8 mouse cellular contexts compared by ENCODE assay signal in the genomic region with DNA sequence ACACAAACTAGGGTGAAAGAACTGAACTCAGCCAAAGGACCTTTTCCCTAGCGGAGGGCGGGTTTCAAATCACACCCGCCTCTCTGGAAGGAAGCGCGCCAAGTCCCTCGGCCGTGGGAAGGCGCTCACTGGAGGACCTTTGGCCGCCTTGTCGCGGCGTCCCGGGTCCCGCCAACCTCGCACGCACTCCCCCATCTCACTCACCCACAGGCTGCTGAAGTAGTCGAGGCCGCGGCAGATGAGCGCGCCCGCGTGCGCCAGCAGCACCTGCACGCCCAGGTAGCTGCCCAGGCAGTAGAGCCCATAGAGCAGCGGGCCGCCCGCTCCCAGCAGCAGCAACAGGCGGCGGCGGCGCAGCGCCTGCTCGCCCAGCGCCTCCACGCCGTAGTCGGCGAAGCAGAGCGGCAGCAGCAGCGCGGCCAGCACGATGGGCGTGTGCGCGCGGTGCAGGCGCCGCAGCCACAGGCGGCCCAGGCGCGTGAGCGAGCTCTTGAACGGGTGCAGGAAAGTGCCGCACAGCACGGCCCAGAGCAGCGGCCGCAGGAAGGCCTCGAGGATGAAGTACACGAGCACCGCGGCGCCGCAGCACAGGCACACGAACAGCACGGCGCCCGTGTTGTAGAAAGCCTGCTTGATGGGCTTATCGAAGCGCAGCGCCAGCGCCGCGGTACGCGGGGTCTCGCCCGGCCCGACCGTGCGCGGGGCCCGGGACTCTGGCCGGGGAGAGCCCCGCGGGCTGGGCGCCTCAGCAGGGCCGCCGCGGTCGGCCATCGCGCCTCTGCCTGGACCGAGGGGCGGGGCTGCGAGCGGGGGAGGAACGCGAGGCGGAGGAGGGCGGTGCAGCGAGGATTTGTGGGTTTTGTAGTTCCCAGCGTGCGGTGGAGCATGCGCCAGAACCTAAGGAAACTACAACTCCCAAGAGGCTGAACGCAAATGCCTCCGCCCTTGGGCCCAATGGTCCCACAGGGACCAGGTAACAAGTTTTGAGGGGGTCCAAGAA. TPM values are rescaled to one million over a fixed set of nuclear protein-coding genes. Genes with fewer than 3 reads are reported as not detected.
DNase-seq lines count a peak whose midpoint lies in the region; ATAC-seq and TF ChIP-seq lines count a peak whose summit lies in the region.

A gene (minus strand): TSS at position 797 of the 1,000 bp plus-strand sequence.

- no peaks in the 10 kb centered on the region for H3K9me3 ChIP-seq in E14TG2a.4 (ENCODE audit: low read length)
- no peaks in the 10 kb centered on the region for H3K9me3 ChIP-seq in forebrain, embryonic 12.5 days
- H3K9me3 ChIP-seq in heart, postnatal 0 days (replicated peaks; ENCODE audit: control insufficient read depth, low read length) = no peaks in the 10 kb centered on the region
- no peaks in the 10 kb centered on the region for H3K9me3 ChIP-seq in liver, embryonic 16.5 days (replicated peaks; ENCODE audit: control insufficient read depth, low read length)
- H3K9me3 ChIP-seq in neural tube, embryonic 13.5 days = no peaks in the 10 kb centered on the region

- H3K4me3 ChIP-seq in E14TG2a.4 (replicated peaks; ENCODE audit: low read length) = peak within 1 kb of the TSS; percentile 94
- H3K4me3 ChIP-seq in forebrain, embryonic 12.5 days (replicated peaks) = peak within 1 kb of the TSS; percentile 86
- peak within 1 kb of the TSS; percentile 82 for H3K4me3 ChIP-seq in heart, postnatal 0 days (ENCODE audit: low read depth, low read length)
- H3K4me3 ChIP-seq in liver, embryonic 16.5 days (ENCODE audit: low read depth, low read length) = peak within 1 kb of the TSS; percentile 80
- peak within 1 kb of the TSS; percentile 84 for H3K4me3 ChIP-seq in neural tube, embryonic 13.5 days
- peak within 1 kb of the TSS; percentile 91 for H3K4me3 ChIP-seq in testis, adult 2 months (ENCODE audit: control insufficient read depth, low read depth, low read length)

- DNase-seq in c-Kit-positive CD71-positive TER-119-positive erythroid progenitor cells, embryonic 14.5 days (ENCODE audit: low spot score) = peak; percentile 88
- peak; percentile 95 for DNase-seq in heart, postnatal 0 days (ENCODE audit: low spot score)
- peak; percentile 95 to 97 for DNase-seq in kidney, postnatal 4 days

- H3K4me1 ChIP-seq in E14TG2a.4 (replicated peaks; ENCODE audit: low read depth, low read length) = peaks cover 79% of the 10 kb centered on the region
- peaks cover 35% of the 10 kb centered on the region for H3K4me1 ChIP-seq in forebrain, embryonic 12.5 days
- H3K4me1 ChIP-seq in heart, postnatal 0 days (ENCODE audit: control insufficient read depth, insufficient read depth) = peaks cover 39% of the 10 kb centered on the region
- peaks cover 11% of the 10 kb centered on the region for H3K4me1 ChIP-seq in liver, embryonic 16.5 days (ENCODE audit: control insufficient read depth, low read depth, low read length)
- H3K4me1 ChIP-seq in neural tube, embryonic 13.5 days (replicated peaks) = peaks cover 33% of the 10 kb centered on the region
- peaks cover 6% of the 10 kb centered on the region for H3K4me1 ChIP-seq in testis, adult 2 months (ENCODE audit: control insufficient read depth, insufficient read depth, low read length)

- peak; percentile 97 for ATAC-seq in forebrain, embryonic 12.5 days (ENCODE audit: low FRiP score)
- peak; percentile 93 for ATAC-seq in heart, postnatal 0 days (ENCODE audit: insufficient read depth, low read depth)
- peak; percentile 95 for ATAC-seq in liver, embryonic 16.5 days (ENCODE audit: low read depth)
- ATAC-seq in neural tube, embryonic 13.5 days (ENCODE audit: low read depth) = peak; percentile 98

- peak within 1 kb of the TSS; percentile 93 for H3K4me2 ChIP-seq in forebrain, embryonic 12.5 days
- peak within 1 kb of the TSS; percentile 90 for H3K4me2 ChIP-seq in heart, postnatal 0 days (ENCODE audit: low read depth, low read length)
- H3K4me2 ChIP-seq in liver, embryonic 16.5 days (ENCODE audit: low read depth, low read length) = peak within 1 kb of the TSS; percentile 94
- peak within 1 kb of the TSS; percentile 99 for H3K4me2 ChIP-seq in neural tube, embryonic 13.5 days

- no peak for TF ChIP-seq CTCF in E14TG2a.4 (conservative IDR thresholded peaks at IDR 0.05; ENCODE audit: low read length)
- TF ChIP-seq CTCF in heart, postnatal 0 days (IDR thresholded peaks at IDR 0.05; ENCODE audit: low read depth) = no peak; the same call in 1 of the 2 replicates
- TF ChIP-seq CTCF in testis, adult 2 months (IDR thresholded peaks at IDR 0.05; ENCODE audit: control insufficient read depth, insufficient read depth, insufficient replicate concordance, low read depth, low read length) = no peak

- no peak for TF ChIP-seq EP300 in heart, postnatal 0 days (IDR thresholded peaks at IDR 0.05; ENCODE audit: low read depth)

- WGBS in forebrain, embryonic 12.5 days = under 1% methylated on average over 107 of the region's 107 CpGs
- under 1% methylated on average over 105 of the region's 107 CpGs for WGBS in heart, postnatal 0 days
- WGBS in liver, embryonic 16.5 days (ENCODE audit: insufficient replicate concordance) = under 1% methylated on average over 106 of the region's 107 CpGs
- under 1% methylated on average over 100 of the region's 107 CpGs for WGBS in neural tube, embryonic 13.5 days

- H3K27ac ChIP-seq in forebrain, embryonic 12.5 days = peak within 1 kb of the TSS; percentile 91
- H3K27ac ChIP-seq in heart, postnatal 0 days (ENCODE audit: low read depth) = peak within 1 kb of the TSS; percentile 94
- H3K27ac ChIP-seq in liver, embryonic 16.5 days (ENCODE audit: low read length) = peak within 1 kb of the TSS; percentile 76
- H3K27ac ChIP-seq in neural tube, embryonic 13.5 days (replicated peaks) = peak within 1 kb of the TSS; percentile 90
- H3K27ac ChIP-seq in testis, adult 2 months (ENCODE audit: control insufficient read depth, insufficient read depth, low read depth, low read length) = peak within 1 kb of the TSS; percentile 73

- TF ChIP-seq POLR2A in testis, adult 2 months (IDR thresholded peaks at IDR 0.05; ENCODE audit: control insufficient read depth, low read depth, low read length) = peak; percentile 55

- H3K36me3 ChIP-seq in E14TG2a.4 (ENCODE audit: insufficient read depth, low read length) = peaks cover 34% of the 10 kb centered on the region
- H3K36me3 ChIP-seq in forebrain, embryonic 12.5 days (replicated peaks) = no peaks in the 10 kb centered on the region
- no peaks in the 10 kb centered on the region for H3K36me3 ChIP-seq in heart, postnatal 0 days (replicated peaks; ENCODE audit: control insufficient read depth, insufficient read depth, low read length)
- no peaks in the 10 kb centered on the region for H3K36me3 ChIP-seq in liver, embryonic 16.5 days (ENCODE audit: control insufficient read depth, insufficient read depth)
- H3K36me3 ChIP-seq in neural tube, embryonic 13.5 days = no peaks in the 10 kb centered on the region
- no peaks in the 10 kb centered on the region for H3K36me3 ChIP-seq in testis, adult 2 months (ENCODE audit: control insufficient read depth, insufficient read depth, low read length)

- peak within 1 kb of the TSS; percentile 90 for H3K9ac ChIP-seq in forebrain, embryonic 12.5 days
- H3K9ac ChIP-seq in heart, postnatal 0 days (replicated peaks; ENCODE audit: low read depth, low read length) = peak within 1 kb of the TSS; percentile 91
- H3K9ac ChIP-seq in liver, embryonic 16.5 days (ENCODE audit: low read depth, low read length) = peak within 1 kb of the TSS; percentile 82
- peak within 1 kb of the TSS; percentile 85 for H3K9ac ChIP-seq in neural tube, embryonic 13.5 days

- H3K27me3 ChIP-seq in E14TG2a.4 (ENCODE audit: insufficient read depth, low read length) = no peaks in the 10 kb centered on the region
- H3K27me3 ChIP-seq in forebrain, embryonic 12.5 days = peaks cover 3% of the 10 kb centered on the region; the same call in 1 of the 2 replicates
- no peaks in the 10 kb centered on the region for H3K27me3 ChIP-seq in heart, postnatal 0 days (ENCODE audit: control insufficient read depth, insufficient read depth, low read length)
- H3K27me3 ChIP-seq in liver, embryonic 16.5 days (ENCODE audit: control insufficient read depth, insufficient read depth, low read depth, low read length) = no peaks in the 10 kb centered on the region
- peaks cover 2% of the 10 kb centered on the region; the same call in 1 of the 2 replicates for H3K27me3 ChIP-seq in neural tube, embryonic 13.5 days
- no peaks in the 10 kb centered on the region for H3K27me3 ChIP-seq in testis, adult 2 months (ENCODE audit: control insufficient read depth, insufficient read depth, low read length)

RNA-seq across cellular contexts. Expression of the gene that starts here (rescaled TPM):
- polyA plus RNA-seq in forebrain, embryonic 12.5 days (2016; fragmentation: Nextera tagmentation; extraction: Ambion mirVana) = 12.7 and 12.8 TPM in 2 replicates
- total RNA-seq in heart, postnatal 0 days (2014; rRNA removed; ENCODE audit: low replicate concordance) = 68.4 and 82.4 TPM in 2 replicates
- 21.1 and 23.7 TPM in 2 replicates for polyA plus RNA-seq in heart, postnatal 0 days (2015; fragmentation: Nextera tagmentation; extraction: Ambion mirVana)
- polyA plus RNA-seq in liver, embryonic 16.5 days (2015; fragmentation: Nextera tagmentation; extraction: Ambion mirVana) = 2.3 and 2.4 TPM in 2 replicates
- 6.4 and 7.3 TPM in 2 replicates for polyA plus RNA-seq in neural tube, embryonic 13.5 days (2015; fragmentation: Nextera tagmentation; extraction: Ambion mirVana)
- polyA plus RNA-seq in testis, adult 2 months (2012; rRNA removed) = 3.1 and 3.9 TPM in 2 replicates

Comparison
In these comparisons a context has a peak if more than half of its experiments do, and no peak if none do; other contexts are left out.
1. Peak in every context shown above with its lines: DNase-seq, ATAC-seq, H3K4me3 ChIP-seq and H3K27ac ChIP-seq.